Comparison of ENCODE assay signal across 22 mouse cellular contexts in genomic region chrX:56416277-56416676, GRCm38 (mm10). TPM values are rescaled to one million over a fixed set of nuclear protein-coding genes. Genes with fewer than 3 reads are reported as not detected.
"Had no signal": no experiment of that assay in that cellular context is flagged by ENCODE, and none has a peak within 500 bp of the region (broad histone marks: within the 10 kb centered on the region; RNA-seq: fewer than 3 reads in every experiment).

No protein-coding gene starts in this region.

- H3K27ac ChIP-seq: kidney, embryonic 15.5 days; limb, embryonic 12.5 days; liver, embryonic 15.5 days; neural tube, embryonic 12.5 days had no signal

- H3K9ac ChIP-seq: kidney, embryonic 15.5 days; limb, embryonic 12.5 days; liver, embryonic 15.5 days; neural tube, embryonic 12.5 days had no signal

- ATAC-seq: lung, postnatal 0 days had no signal

- H3K4me1 ChIP-seq: kidney, embryonic 15.5 days; limb, embryonic 12.5 days; liver, embryonic 15.5 days; neural tube, embryonic 12.5 days had no signal

- H3K9me3 ChIP-seq: kidney, embryonic 15.5 days; limb, embryonic 12.5 days; liver, embryonic 15.5 days; neural tube, embryonic 12.5 days had no signal

- H3K27me3 ChIP-seq: kidney, embryonic 15.5 days; limb, embryonic 12.5 days; liver, embryonic 15.5 days; neural tube, embryonic 12.5 days had no signal

- H3K4me2 ChIP-seq: kidney, embryonic 15.5 days; limb, embryonic 12.5 days; liver, embryonic 11.5 days; liver, embryonic 15.5 days; neural tube, embryonic 12.5 days had no signal

- H3K36me3 ChIP-seq: kidney, embryonic 15.5 days; limb, embryonic 12.5 days; liver, embryonic 15.5 days; neural tube, embryonic 12.5 days had no signal

- H3K4me3 ChIP-seq: kidney, embryonic 15.5 days; limb, embryonic 12.5 days; liver, embryonic 15.5 days; neural tube, embryonic 12.5 days had no signal

- DNase-seq: kidney, adult 2 months; kidney, postnatal 14 days; layer of hippocampus, postnatal 36 days; lung, adult 2 months; lung, postnatal 36 days; midbrain, embryonic 14.5 days; spleen, adult 18-20 months; thymus, adult 2 months; thymus, postnatal 25 days had no signal

RNA-seq across cellular contexts. Expression of gene Gm2174, which starts 31.5 kb away (rescaled TPM):
- total RNA-seq: layer of hippocampus, postnatal 36 days; left cerebral cortex, adult 8-10 months; left cerebral cortex, postnatal 25 days; neutrophil, adult 5-6 weeks had no signal
- polyA plus RNA-seq: kidney, adult 2 months; large intestine, adult 2 months; lung, adult 2 months; testis, adult 2 months; thymus, adult 2 months; urinary bladder, adult 2 months had no signal

RNA-seq across cellular contexts. Expression of gene Smim10l2a, which starts 41.9 kb away (rescaled TPM):
- total RNA-seq: monocyte, adult 5-6 weeks; neutrophil, adult 5-6 weeks had no signal
